Mouse (Mus musculus) monocyte, adult 5-6 weeks (primary cell): ENCODE data around the gene Unc5a. TPM values are rescaled to one million over a fixed set of nuclear protein-coding genes. Genes with fewer than 3 reads are reported as not detected.

Experiments
- ATAC-seq: fragments of 153-309, 156-312 bp; replicated peaks from 2 replicates; pipeline ENCODE4 v1.8.0; 2017; ENCODE audit warnings: mild to moderate bottlenecking; ENCODE audit not compliant: low TSS enrichment, insufficient number of reproducible peaks, severe bottlenecking, poor library complexity, low FRiP score
- total RNA-seq: library from RNA; stranded (forward); fragments of 200-1000, 200-491, 200-594 nt; gene quantifications from 3 replicates; pipeline ENCODE4 v1.2.3, GENCODE M21; 2017

Unc5a gene
- total RNA-seq, 1 experiment from 2014 or later: 6.8 TPM

GRCm38 (mm10) chr13:54988181-54988760 is 39.1 kb downstream of the Unc5a start:
- no peak for ATAC-seq

GRCm38 (mm10) chr13:54992215-54992614 is 43.0 kb downstream of the Unc5a start:
- no peak for ATAC-seq

GRCm38 (mm10) chr13:54994576-54994975 is 45.4 kb downstream of the Unc5a start:
- ATAC-seq: no peak

GRCm38 (mm10) chr13:54995161-54995560 is 46.0 kb downstream of the Unc5a start:
- ATAC-seq: no peak

GRCm38 (mm10) chr13:54997568-54997967 is 48.4 kb downstream of the Unc5a start:
- no peak for ATAC-seq

GRCm38 (mm10) chr13:55000433-55000832 is 51.2 kb downstream of the Unc5a start:
- no peak for ATAC-seq

- ATAC-seq: no peak
These were observed 52.9 kb downstream of the Unc5a start for GRCm38 (mm10) chr13:55002090-55002489.

GRCm38 (mm10) chr13:55004646-55005045 is 55.4 kb downstream of the Unc5a start:
- ATAC-seq: no peak

- ATAC-seq: no peak
These were observed 56.6 kb downstream of the Unc5a start for GRCm38 (mm10) chr13:55005691-55006414.

GRCm38 (mm10) chr13:55006415-55006742 is 57.2 kb downstream of the Unc5a start:
- no peak for ATAC-seq

- no peak for ATAC-seq
These were observed 59.4 kb downstream of the Unc5a start for GRCm38 (mm10) chr13:55008589-55008988.

- no peak for ATAC-seq
These were observed 61.9 kb downstream of the Unc5a start for GRCm38 (mm10) chr13:55011103-55011502.

- no peak for ATAC-seq
These were observed 62.8 kb downstream of the Unc5a start for GRCm38 (mm10) chr13:55011981-55012478.

GRCm38 (mm10) chr13:55013702-55014344 is 64.6 kb downstream of the Unc5a start:
- ATAC-seq: no peak

- ATAC-seq: no peak
These were observed 65.2 kb downstream of the Unc5a start for GRCm38 (mm10) chr13:55014451-55014850.

- ATAC-seq: no peak
These were observed 68.1 kb downstream of the Unc5a start for GRCm38 (mm10) chr13:55017154-55017897.

- ATAC-seq: no peak
These were observed 68.8 kb downstream of the Unc5a start for GRCm38 (mm10) chr13:55017898-55018599.

GRCm38 (mm10) chr13:55018700-55019099 is 69.5 kb downstream of the Unc5a start:
- no peak for ATAC-seq

GRCm38 (mm10) chr13:55019181-55019580 is 70.0 kb downstream of the Unc5a start:
- ATAC-seq: no peak
